Mouse (Mus musculus) skeletal muscle tissue, adult 2 months (tissue): ENCODE results near the gene Lingo3.
A peak's percentile ranks its signal among the peaks of the same experiment; 100 is the strongest.
"Not testable (repeated sequence)": the region's sequence is repeated elsewhere in the genome, so short reads cannot be mapped to it uniquely, and the experiment has no call there.

Experiments
- DNase-seq: peaks from one replicate; pipeline ENCODE4 v3.0.0-alpha.2; 2012; ENCODE audit warnings: low read depth, low spot score

Lingo3 gene

DNA sequence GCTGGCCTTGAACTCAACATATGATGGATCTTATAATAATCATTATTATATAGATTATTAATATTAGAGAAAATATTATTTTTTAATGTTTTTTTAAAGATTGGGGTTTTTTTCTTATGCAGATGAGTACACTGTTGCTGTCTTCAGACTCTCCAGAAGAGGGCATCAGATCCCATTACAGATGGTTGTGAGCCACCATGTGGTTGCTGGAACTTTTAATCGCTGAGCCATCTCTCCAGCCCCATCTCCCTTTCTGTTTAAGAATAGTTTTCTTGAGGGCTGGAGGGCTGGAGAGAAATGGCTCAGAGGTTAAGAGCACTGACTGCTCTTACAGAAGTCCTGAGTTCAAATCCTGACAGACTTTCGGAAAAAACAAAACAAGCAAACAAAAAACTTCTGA, 21.8 kb downstream of the Lingo3 start:
- no peak for DNase-seq

DNA sequence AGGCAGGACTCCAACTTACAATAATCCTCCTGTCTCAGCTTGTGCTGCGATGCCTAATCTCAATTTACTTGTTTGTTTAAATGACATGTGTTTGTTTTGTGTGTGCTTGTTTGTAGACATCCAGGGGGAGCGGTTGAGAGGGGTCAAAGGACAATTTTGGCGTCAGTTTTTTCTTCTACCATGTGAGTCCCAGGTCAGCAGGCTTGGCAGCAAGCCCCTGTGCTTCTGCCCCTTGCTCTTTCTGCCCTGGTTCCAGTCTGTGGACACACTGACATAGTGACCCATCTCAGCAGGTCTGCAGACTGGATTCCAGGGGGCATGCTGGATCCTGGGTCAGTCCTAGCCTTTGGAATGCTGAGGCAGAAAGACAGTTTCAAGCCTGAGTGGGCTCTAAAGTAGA, 24.4 kb downstream of the Lingo3 start:
- no peak for DNase-seq

DNA sequence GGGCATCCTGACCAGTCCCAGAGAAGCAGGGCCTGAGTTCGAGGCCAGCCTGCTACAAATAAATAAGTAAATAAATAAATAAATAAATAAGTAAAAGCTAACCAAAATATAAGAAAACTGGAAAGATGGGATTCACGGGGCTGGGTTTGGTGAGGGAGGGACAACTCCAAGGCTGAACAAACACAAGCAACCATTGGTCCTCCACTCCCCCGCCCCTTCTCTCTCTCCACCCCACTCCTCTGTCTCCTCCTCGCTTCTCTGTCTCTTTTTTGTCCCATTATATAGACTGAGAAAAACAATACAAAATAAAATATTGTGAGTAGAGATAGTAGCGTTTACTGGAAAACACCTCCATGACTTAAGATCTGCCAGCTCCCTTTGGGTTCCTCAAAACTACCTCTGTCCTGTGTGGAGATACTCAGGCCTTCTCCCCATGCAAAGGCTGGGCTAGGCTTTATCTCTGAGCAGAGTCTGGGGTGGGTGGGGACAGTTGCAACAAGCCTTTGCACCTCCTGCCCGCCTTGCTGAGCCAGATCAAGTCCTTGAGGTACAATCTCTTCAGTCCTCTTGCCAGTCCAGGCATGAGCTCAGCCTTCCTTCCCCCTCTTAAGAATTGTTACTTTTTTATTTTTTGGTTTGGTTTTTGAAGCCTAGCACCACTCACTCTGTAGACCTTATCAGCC, 25.1 kb downstream of the Lingo3 start:
- DNase-seq: no peak

DNA sequence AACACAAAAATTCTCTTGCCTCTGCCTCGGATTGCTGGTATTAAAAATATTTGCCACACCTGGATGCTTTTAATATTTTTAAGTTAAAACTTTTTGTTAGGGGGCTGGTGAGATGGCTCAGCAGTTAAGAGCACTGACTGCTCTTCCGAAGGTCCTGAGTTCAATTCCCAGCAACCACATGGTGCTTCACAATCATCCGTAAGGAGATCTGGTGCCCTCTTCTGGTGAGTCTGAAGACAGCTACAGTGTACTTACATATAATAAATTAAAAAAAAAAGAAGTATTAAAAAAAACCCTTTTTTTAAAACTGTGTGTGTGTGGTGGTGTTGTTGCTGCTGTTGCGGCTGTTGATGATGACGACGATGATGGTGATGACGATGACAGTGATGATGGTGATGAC, 25.9 kb downstream of the Lingo3 start:
- not testable (repeated sequence) for DNase-seq

DNA sequence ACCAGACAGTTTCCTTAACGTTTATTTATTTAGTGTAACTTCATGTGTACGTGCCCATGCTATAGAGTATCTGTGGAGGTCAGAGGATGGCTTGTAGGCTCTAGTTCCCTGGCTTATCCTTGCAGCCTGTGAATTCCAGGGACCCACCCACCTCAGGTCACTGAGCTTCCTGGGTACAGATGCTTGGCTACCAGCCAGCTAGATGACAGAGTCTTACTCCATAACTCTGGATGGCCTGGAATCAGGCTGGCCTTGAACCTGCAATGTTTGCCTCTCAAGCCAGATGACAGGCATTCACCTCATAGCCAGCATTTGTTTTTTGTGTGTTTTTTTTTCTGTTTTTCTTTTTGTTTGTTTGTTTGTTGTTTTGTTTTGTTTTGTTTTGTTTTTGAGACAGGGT, 26.7 kb downstream of the Lingo3 start:
- DNase-seq: no peak

DNA sequence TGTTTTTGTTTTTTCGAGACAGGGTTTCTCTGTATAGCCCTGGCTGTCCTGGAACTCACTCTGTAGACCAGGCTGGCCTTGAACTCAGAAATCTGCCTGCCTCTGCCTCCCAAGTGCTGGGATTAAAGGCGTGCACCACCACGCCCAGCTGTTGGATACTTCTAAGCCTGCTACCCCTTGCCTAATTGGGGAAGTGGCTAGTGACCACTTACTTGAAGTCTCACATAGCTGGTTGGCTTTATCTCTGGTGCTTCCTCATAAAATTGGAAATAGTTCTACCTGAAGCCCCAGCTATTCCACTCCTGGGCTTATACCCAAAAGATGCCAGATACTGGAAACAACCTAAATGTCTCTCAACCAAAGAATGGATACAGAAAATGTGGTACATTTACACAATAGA, 27.5 kb downstream of the Lingo3 start:
- not testable (repeated sequence) for DNase-seq

DNA sequence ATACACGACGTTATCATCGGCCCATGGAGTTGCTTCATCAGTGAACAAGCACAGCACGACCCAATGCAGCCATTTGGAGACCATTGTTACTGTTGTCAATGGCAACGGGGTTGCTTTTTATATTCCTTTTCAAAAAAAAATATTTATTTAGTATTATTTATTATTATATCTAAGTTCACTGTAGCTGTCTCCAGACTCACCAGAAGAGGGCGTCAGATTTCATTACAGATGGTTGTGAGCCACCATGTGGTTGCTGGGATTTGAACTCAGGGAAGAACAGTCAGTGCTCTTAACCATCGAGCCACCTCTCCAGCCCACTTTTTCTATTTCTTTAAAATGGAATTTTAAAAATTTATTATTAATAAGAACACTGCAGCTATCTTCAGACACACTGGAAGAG, 29.0 kb downstream of the Lingo3 start:
- DNase-seq: no peak

DNA sequence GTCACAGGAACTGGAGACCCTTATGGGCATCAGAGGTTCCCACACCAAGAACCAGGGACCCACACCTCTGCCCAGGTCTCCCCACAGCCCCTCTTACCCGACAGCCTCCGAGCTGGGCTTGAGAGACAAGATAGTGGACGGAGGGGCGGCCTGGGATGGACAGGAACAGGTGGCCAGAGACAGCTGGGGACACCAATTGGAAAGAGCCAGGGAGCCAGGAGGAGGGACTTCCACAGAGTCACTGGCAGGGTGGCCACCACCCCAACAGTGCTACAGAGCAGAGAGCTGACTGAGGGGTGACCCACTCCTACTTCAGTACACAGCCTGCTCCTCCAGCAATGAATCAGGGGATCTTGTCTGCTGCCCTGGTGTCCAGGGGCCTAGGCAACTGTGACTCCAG, 30.5 kb downstream of the Lingo3 start, which contains the start of gene Jsrp1:
Jsrp1 (minus strand) TSS at position 133 of the 400 bp plus-strand sequence.
- peak; percentile 93 for DNase-seq

DNA sequence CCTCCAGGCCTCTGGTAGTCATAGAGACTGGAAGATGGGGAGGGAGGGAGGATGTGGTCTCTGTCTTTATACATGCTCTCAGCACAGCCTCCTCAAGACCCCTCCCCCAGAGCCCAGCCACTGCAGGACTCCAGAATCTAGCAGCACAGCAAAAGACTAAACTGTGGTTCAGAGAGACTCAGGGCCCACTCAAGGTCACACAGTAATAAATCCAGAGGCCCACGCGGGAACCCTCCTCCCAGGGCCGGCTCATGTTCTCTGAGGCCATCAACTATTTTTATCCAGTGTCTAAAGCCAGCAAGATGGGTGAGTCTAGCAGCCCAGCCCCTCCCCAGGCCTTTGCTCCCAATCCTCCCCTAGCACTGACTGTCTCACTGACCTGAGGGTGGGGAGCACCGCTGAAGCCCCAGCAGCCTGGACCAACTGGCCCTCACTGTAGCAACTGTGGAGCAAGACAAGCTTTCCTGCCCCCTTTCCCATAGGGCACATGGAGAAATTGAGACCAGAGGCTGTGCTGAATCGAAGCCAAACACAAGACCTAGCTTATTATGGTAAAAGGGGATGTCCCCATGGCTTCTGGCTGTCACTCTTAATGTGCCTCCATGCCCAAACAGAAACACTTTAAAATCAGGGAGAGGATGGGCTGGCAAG, 31.3 kb downstream of the Lingo3 start:
- peak; percentile 79 for DNase-seq

DNA sequence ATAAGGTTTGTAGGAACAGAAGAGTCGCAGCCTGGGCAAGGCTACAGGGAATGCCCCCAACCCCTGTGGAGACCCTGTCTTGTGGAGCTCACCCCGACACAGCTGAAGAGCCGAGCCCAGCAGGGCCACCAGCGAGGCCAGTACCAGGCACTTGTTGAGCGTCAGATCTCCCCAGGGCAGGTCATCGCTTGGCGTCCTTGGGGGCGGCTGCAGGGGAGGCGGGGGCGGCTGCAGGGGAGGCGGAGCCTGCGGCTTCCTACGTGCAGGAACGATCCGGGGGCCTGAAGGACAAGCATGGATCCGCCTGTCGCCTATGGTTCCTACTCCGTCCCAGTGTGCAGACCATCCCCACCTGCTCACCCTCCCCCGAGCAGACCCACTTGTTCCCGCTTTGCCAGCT, 33.8 kb downstream of the Lingo3 start:
- no peak for DNase-seq

DNA sequence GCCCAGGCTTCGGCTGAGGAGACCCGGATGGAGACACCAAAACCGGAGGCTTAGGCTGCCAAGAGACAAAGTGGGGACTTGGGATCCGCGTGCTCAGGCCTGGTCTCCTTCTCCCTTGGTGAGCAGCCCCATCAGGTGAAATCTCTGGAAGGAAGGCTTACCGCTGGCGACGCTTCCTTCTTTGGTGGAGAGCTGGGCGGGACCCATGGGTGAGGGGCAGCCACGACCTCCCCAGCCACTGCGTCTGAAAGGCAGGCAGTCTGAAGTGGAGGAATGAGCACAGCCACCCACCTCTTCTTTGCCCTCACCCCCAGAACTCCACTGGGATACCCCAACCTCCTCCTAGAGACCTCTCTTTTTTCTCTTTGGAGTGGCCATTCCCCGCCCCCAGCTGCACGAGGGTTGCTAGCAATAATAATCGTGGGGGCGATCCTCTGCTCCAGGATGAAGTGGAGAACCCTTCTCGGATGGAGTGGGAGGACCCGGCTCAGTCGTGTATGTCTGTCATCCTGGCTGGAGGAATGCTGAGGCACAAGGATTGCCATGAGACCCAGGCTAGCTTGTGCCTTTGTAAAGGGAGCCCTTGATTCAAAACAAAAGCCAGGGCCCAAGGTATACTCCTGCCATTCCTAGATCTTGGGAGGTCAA, 34.7 kb downstream of the Lingo3 start:
- DNase-seq: no peak

DNA sequence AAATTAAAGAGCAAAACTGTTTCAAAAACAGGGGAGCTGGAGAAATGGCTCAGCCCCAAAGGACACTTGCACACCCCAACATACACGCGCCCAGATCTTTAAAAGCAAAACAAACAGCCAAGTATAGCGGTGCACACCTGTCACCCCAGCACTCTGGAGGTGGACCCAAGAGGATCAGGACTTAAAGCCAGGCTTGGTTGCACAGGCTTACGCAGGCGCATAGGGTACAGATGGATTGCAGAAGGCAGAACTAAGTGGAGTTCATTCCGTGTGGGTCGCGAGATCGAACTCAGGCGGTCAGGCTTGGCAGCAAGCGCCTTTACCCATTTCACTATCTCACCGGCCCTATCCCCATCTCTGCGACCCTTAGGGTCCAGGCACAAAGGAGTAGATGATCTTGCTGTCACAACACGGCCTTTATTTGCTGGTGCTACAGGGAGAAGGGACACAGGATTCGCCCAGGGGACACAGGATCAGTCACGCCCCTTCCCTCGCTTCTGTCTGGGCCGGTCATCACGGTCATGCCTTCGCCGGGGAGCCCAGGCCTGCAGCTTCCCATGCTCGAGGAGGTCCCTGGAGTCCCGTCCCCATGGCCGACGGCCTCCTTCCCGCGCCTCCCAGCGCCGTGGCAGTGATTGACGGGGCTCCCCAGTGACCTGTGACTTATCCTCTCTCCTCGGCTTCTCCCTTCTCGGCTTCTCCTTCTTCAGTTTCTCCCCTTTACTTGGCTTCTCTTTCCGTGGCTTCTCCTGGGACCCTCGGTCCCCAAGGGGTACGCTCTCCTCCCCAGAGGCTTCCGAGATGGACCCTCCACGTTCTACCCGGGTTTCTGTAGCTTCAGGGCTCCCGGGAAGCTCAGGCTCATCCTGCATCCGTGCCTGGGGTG, 35.5 kb downstream of the Lingo3 start:
- DNase-seq: no peak

DNA sequence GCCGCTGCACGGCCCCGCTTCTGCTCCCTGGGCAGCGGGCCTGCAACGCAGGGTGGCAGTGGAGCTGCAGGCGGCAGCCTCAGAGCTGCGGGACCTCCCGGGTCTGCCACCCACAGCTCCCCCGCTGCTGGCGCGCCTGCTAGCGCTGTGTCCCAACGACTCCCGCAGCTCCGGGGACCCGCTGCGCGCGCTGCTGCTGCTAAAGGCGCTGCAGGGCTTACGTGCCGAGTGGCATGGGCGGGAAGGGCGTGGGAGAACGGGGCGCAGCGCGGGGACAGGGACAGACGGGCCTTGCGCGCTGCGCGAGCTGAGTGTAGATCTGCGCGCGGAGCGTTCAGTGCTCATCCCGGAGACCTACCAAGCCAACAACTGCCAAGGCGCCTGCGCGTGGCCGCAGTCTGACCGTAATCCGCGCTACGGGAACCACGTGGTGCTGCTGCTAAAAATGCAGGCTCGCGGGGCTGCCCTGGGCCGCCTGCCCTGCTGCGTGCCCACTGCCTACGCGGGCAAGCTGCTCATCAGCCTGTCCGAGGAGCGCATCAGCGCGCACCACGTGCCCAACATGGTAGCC, 36.7 kb downstream of the Lingo3 start:
- DNase-seq: peak; percentile 87

DNA sequence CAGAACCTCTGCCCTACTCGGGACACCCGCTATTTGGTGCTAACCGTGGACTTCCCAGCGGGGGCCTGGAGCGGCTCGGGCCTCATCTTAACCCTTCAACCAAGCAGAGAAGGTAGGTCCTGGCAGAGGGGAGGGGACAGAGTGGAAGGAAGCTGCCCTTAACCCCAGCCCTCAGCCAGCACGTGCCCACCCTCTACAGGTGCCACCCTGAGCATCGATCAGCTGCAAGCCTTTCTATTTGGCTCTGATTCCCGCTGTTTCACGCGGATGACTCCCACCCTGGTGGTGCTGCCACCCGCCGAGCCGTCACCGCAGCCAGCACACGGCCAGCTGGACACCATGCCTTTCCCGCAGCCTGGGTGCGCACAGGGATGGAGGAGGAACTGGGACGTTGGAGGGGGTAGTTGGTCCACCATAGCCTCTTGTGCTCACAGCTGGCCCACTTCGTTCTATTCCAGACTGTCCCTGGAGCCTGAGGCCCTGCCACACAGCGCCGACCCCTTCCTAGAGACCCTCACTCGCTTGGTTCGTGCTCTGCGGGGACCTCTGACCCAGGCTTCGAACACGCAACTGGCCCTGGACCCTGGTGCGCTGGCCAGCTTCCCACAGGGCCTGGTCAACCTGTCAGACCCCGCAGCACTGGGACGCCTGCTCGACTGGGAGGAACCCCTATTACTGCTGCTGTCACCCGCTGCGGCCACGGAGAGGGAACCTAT, 37.3 kb downstream of the Lingo3 start:
- no peak for DNase-seq

DNA sequence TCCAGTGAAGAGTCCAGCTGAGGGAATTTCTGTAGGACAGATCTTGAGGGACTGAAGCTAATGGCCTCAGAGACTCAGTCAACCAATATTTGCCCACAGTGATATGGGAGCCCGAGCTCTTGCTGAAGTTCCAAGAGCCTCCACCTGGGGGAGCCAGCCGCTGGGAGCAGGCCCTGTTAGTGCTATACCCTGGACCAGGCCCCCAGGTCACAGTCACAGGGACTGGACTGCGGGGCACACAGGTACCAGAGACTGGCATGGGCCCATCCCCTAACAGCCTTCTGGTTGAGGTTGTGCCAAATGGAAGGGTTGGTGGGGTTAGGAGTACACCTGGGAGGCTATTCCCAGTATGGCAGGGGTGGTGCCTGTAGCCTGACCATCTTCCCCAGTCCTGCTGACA, 37.9 kb downstream of the Lingo3 start:
- peak; percentile 59 for DNase-seq

DNA sequence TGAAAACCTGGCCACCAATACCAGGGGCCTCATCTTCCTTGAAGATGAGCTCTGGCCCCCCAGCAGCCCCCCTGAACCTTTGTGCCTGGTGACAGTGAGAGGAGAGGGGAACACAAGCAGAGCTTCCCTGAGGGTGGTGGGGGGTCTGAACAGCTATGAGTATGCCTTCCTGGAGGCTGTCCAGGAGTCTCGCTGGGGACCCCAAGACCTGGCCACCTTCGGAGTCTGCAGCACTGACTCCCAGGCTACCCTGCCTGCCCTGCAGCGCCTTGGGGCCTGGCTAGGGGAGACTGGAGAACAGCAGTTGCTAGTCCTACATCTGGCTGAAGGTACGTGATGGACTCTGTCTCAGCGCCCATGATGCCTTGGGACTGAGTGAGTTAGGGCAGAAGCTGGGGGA, 38.5 kb downstream of the Lingo3 start:
- no peak for DNase-seq

DNA sequence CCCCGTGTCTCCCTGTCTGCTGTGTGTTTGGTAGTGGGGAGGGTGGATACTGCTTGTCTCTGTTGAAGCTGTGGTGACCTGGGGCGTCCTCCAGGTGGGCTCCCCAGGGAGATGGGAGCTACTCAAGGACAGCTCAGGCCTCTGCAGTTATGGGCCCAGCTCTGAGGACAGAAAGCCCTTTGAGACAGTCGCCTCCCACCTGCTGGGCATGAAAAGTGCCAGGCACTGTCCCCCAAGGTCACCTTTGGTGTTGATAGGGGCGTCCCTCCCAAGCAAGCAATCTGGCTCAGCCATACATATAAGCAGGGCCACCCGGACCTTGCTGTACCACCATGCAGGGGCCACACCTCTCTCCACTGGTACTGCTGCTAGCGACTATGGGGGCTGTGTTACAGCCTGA, 38.9 kb downstream of the Lingo3 start, which contains the start of gene Amh:
Amh (plus strand) TSS at position 328 of the 400 bp plus-strand sequence.
- no peak for DNase-seq

DNA sequence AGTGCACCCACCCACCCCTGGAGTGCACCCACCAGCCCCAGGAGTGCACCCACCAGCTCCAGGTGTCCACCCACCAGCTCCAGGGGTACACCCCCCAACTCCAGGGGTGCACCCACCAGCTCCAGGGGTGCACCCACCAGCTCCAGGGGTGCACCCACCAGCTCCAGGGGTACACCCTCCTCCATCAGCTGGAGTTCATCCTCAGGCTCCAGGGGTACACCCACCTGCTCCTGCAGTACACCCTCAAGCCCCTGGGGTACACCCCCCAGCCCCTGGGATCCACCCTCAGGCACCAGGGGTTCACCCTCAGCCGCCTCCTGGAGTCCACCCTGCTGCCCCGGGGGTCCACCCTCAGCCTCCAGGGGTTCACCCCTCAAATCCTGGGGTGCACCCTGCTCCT, 39.5 kb downstream of the Lingo3 start:
- DNase-seq: no peak

DNA sequence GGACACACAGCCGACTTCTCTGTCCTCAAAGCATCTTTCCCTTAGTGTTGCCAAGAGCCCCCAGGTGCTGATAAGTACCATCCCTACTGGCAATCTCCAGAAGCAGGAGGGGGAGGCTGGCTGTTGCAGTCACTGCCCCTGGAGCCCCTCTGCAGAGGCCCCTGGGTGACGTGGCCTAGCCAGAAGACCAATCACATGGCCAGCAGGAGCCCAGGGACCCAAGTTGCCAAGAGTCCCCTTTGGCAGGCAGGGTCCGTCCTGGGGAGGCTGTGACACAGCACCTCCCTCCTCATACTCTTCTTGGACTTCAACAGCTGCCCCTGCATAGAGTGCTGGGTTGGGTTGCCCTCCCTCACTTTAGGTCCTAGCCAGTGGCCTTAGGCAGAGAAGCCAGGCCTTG, 40.8 kb downstream of the Lingo3 start:
- no peak for DNase-seq

DNA sequence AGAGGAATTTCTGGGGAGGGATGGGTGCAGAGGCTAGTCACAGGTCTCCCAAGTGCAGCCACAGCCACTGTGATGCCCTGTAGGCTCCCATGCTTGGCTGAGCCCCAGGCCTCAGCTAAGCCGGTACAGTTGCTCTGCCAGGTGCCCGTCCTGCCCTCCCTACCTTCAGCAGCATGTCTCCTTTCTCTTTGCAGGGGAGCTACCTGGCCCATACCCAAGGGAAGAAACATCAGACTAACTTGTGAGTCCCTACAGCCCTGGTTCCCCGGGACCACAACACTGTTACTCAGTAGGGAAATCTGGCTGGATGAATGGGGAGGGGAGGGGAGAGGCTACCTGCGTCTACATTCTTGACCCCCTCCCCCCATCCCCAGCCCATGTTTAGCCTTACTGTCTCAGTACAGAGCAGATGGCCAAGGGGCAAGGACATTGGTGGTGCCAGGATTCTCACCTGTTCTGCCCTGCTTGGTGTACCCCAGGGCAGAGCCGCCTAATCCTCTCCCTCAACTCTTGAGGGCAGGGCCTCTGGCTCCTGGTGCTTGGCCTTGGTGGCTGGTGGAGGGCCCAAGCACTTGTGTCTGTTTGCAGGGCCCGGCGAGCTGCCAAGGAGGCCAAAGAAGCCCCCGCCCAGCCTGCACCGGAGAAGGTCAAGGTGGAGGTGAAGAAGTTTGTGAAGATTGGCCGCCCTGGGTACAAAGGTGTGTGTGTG, 41.5 kb downstream of the Lingo3 start:
- DNase-seq: no peak
